Mouse (Mus musculus) B cell, adult 67 days (primary cell): Measurements from ENCODE around the gene Zfp984. TPM values are rescaled to one million over a fixed set of nuclear protein-coding genes. Genes with fewer than 3 reads are reported as not detected.

Experiments
- total RNA-seq, 2 experiments: library from RNA; stranded (reverse); gene quantifications; 4 replicates each; pipeline ENCODE4 v1.2.4; 2023

The Zfp984 gene
- total RNA-seq, result 10 to 100 TPM; 17.2 to 17.9 TPM

DNA sequence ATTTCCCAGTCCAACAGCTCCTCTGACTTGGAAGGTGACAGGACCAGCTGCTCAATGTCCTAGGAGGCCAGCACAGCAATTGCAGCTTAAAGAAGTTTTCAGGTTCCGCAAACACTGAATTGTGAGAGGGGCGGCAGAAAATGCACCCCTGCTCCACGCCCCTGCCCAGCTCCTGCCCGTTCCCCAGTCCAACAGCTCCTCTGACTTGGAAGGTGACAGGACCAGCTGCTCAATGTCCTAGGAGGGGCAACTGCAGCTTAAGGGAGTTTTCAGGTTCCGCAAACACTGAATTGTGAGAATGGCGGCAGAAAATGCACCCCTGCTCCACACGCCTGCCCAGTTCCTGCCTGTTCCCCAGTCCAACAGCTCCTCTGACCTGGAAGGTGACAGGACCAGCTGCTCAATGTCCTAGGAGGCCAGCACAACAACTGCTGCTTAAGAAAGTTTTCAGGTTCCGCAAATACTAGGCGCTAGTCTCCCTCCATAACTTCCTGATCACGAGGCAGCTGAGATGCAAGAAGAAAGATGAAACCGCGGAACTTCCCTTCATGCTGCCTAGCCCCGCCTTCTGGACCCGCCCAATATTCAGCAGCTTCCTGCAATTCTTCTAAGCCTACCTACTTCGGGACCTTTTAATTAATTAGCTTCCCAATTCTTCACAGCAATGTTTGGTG lies at the start of gene Zfp984:
Gene Zfp984 (minus strand): TSS at position 497 of the 674 bp plus-strand sequence.

DNA sequence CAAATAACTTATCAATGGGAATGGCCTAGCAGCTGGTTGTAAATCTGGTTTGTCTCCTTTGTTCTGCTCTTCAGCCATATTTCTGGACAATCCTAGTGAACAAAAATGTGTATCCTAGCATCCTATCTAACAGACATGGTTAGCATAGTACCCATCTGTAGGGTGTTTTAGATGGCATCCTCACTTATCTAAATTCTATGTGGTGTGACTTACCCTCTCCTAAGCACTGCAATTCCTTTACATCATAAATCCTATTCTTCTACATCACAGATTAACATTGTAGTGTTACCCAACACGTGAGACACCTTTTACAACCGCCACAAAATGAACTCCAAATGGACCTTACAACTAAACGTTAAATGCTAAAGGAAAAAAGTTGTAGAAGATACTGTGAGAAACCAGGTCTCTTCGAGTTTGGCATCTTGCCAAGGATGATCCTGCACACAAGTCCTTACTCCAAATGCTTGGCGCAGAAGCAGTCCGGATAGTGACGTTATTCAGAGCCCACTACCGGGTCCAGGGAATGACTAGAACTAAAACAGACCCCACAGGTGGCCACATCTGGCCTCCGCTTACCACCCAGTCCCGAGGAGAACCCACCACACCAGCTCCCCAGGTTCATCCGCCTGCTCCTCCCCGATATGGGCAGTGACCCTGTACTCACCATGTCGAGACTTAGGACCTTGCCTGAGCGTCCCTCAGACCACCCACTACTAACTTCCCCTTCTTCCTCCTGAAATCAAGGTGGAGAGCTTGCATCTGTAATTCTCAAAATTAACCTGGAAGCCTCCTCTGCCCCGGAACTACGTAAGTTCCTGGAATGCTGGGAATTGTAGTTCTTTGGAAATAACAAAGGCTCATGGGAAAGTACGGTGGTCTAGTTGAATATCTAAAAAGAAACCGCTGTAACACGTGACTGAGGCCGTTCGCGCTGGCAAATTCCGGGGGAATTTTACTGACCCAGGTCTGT lies 38.3 kb upstream of the Zfp984 start, which contains the start of gene Zfp933:
Gene Zfp933 (minus strand): TSS at position 753 of the 970 bp plus-strand sequence.

Other genes starting within 250 kb of the Zfp984 start
- under 1 TPM in 1 of 2 experiments, not detected in 1; 0.61 TPM for gene Zfp979, start 167.3 kb downstream of the Zfp984 start, total RNA-seq
- 1 to 10 TPM in 1 of 2 experiments, under 1 TPM in 1; 0.92 to 1.3 TPM for gene Zfp534, start 107.2 kb downstream of the Zfp984 start, total RNA-seq
- 10 to 100 TPM; 14.4 to 23.7 TPM for gene Zfp933, start 38.6 kb upstream of the Zfp984 start, total RNA-seq
- gene Miip, start 59.0 kb upstream of the Zfp984 start, total RNA-seq, result 10 to 100 TPM; 46.2 to 52.4 TPM
- gene Fv1, start 59.2 kb upstream of the Zfp984 start, total RNA-seq, result 10 to 100 TPM in 1 of 2 experiments, 1 to 10 TPM in 1; 9.8 to 16.0 TPM
- 10 to 100 TPM; 46.3 to 53.6 TPM for gene Mfn2, start 94.9 kb upstream of the Zfp984 start, total RNA-seq
- gene Plod1, start 127.0 kb upstream of the Zfp984 start, total RNA-seq, result 1 to 10 TPM; 6.5 to 6.7 TPM
- 10 to 100 TPM; 65.5 to 69.7 TPM for gene 2510039O18Rik, start 131.1 kb upstream of the Zfp984 start, total RNA-seq
- not detected for gene Nppb, start 176.0 kb upstream of the Zfp984 start, total RNA-seq
- not detected for gene Nppa, start 190.9 kb upstream of the Zfp984 start, total RNA-seq
- 10 to 100 TPM; 38.3 to 38.7 TPM for gene Clcn6, start 229.0 kb upstream of the Zfp984 start, total RNA-seq
- gene Mthfr, start 229.3 kb upstream of the Zfp984 start, total RNA-seq, result 10 to 100 TPM; 15.1 to 18.0 TPM